Mouse (Mus musculus) left cerebral cortex, adult 18-20 months (tissue): ENCODE results near the gene Fam57b. TPM values are rescaled to one million over a fixed set of nuclear protein-coding genes. Genes with fewer than 3 reads are reported as not detected.

Experiments
- DNase-seq, 2 experiments: peaks; one replicate each; pipeline ENCODE4 v3.0.0; 2021 to 2022; ENCODE audit warnings: low spot score in 2 of 2, mixed read lengths in 1 of 2
- total RNA-seq, 2 experiments: library from RNA; stranded (reverse); gene quantifications; 2 replicates each; pipeline ENCODE4 v1.2.3; 2021

Fam57b gene
- total RNA-seq, 2 experiments from 2014 or later = 63.0 to 65.5 TPM

GRCm38 (mm10) chr7:126798127-126799049, 920 bp downstream of the Fam57b start:
- peak in 1 of 2 experiments; percentile 47 for DNase-seq

- DNase-seq = peak; percentile 97 to 98
These were observed 1.6 kb downstream of the Fam57b start for GRCm38 (mm10) chr7:126799050-126799467.

GRCm38 (mm10) chr7:126799468-126800268, 2.2 kb downstream of the Fam57b start:
- DNase-seq = peak in 1 of 2 experiments; percentile 85

GRCm38 (mm10) chr7:126800269-126801056, 3.0 kb downstream of the Fam57b start:
- no peak for DNase-seq

GRCm38 (mm10) chr7:126801057-126801422, 3.6 kb downstream of the Fam57b start:
- no peak for DNase-seq

GRCm38 (mm10) chr7:126802134-126802889, 4.8 kb downstream of the Fam57b start:
- DNase-seq = no peak

- no peak for DNase-seq
These were observed 5.7 kb downstream of the Fam57b start for GRCm38 (mm10) chr7:126803181-126803580.

GRCm38 (mm10) chr7:126803751-126804150, 6.3 kb downstream of the Fam57b start:
- DNase-seq = no peak

- DNase-seq = no peak
These were observed 9.5 kb downstream of the Fam57b start for GRCm38 (mm10) chr7:126806956-126807355.

- DNase-seq = no peak
These were observed 9.9 kb downstream of the Fam57b start for GRCm38 (mm10) chr7:126807405-126807804.

GRCm38 (mm10) chr7:126808703-126809455, 11.4 kb downstream of the Fam57b start:
- peak; percentile 95 for DNase-seq

GRCm38 (mm10) chr7:126809723-126810369, 12.4 kb downstream of the Fam57b start:
- no peak for DNase-seq

GRCm38 (mm10) chr7:126815726-126816222, 18.3 kb downstream of the Fam57b start:
- no peak for DNase-seq

GRCm38 (mm10) chr7:126816494-126816893, 19.0 kb downstream of the Fam57b start:
- DNase-seq = no peak

GRCm38 (mm10) chr7:126817595-126817994, 20.1 kb downstream of the Fam57b start:
- no peak for DNase-seq

- no peak for DNase-seq
These were observed 21.4 kb downstream of the Fam57b start for GRCm38 (mm10) chr7:126818818-126819217.

- DNase-seq = peak; percentile 80 to 88
These were observed 24.5 kb downstream of the Fam57b start for GRCm38 (mm10) chr7:126821835-126822511.

GRCm38 (mm10) chr7:126822741-126823140, 25.3 kb downstream of the Fam57b start:
- no peak for DNase-seq
